Mouse (Mus musculus) cerebellum, adult 9-11 months (tissue): Measurements from ENCODE around the gene Olfr366.
"Not testable (repeated sequence)": the region's sequence is repeated elsewhere in the genome, so short reads cannot be mapped to it uniquely, and the experiment has no call there.

Experiments used
- DNase-seq: peaks from one replicate; pipeline ENCODE4 v3.0.0; 2022

Olfr366 gene

DNA sequence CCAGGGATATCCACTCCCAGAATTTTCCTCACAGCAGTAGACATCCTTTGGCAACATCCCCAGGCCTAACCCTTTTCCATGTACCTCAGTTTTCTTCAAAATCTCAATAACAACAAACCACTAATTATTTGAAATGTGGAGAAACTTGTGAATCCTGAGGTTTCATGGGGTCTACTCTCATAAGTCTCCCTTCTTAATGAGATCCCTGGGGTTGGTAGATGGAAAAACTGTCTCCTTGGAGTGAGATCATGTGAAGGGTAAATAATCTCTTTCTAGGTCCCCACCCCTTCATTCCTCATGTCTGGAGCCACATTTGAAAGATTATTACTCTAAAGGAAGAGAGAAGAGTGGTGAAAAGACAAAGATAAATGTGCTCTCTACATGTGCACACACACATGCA lies at the start of gene Olfr366:
TSS of gene Olfr366 (plus strand) at position 301 of the 400 bp plus-strand sequence.
- no peak for DNase-seq

DNA sequence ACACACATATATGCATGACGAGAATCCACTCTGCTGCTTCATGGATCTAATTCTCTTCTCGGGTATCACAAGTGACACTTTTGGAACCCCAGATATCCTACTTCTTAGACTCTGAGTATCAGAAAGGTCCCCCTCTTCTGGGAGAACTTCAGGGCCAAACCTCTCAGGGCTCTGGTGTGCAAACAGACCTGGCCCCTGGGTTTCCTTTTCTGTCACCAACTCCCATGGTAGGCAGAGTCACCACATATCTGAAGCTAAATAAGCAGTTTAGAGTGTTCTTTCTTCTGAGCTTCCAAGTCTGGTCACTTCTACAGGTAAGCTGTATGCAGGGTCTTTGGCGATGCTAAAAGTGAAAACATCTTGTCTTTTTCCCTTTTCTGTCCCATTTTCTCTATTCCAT lies 23.5 kb upstream of the Olfr366 start, which contains the start of gene Olfr365:
TSS of gene Olfr365 (plus strand) at position 301 of the 400 bp plus-strand sequence.
- DNase-seq: no peak

DNA sequence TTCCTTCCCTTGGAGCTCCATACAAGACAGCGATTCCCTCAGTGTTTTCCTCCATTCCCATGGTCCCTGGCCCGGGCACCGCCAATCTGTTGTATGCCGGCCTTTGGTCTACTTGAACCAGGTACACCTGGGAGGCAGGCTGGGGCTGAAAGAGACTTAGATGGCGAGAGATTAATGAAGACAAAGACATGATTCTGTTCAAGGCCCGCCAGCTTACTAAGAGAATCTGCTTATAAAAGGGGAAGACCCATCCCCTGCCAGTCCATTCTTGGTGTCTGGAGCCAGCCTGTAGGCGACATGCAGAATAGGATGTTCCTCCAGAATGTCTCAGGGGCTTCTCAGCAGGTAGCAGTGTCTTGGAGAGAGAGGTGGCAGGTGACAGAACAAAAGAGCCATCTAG lies 50.4 kb downstream of the Olfr366 start:
- not testable (repeated sequence) for DNase-seq
